Mouse (Mus musculus) heart, adult 2 months (tissue): ENCODE measurements around the gene Htr5a. TPM values are rescaled to one million over a fixed set of nuclear protein-coding genes. Genes with fewer than 3 reads are reported as not detected.

Experiments
- DNase-seq, 2 experiments: peaks; one replicate each; pipeline ENCODE4 v3.0.0; 2021
- H3K27ac ChIP-seq: fragments of 200-600 bp; 2 replicates; pipeline ENCODE4 v1.8.1; 2022
- H3K27me3 ChIP-seq: fragments of 200-500 bp; 2 replicates; pipeline ENCODE4 v1.6.1; 2012; ENCODE audit warnings: mild to moderate bottlenecking, low read length, inconsistent platforms, mixed read lengths; ENCODE audit not compliant: control insufficient read depth, insufficient read depth
- H3K36me3 ChIP-seq: fragments of 200-500 bp; 2 replicates; pipeline ENCODE4 v1.6.1; 2012; ENCODE audit warnings: low read length, inconsistent platforms; ENCODE audit not compliant: control insufficient read depth, insufficient read depth
- H3K4me1 ChIP-seq: fragments of 200-500 bp; 2 replicates; pipeline ENCODE4 v1.6.1; 2011; ENCODE audit warnings: low read length; ENCODE audit not compliant: control insufficient read depth, insufficient read depth
- H3K4me3 ChIP-seq: fragments of 200-600 bp; 2 replicates; pipeline ENCODE4 v1.8.1; 2022
- H3K79me2 ChIP-seq: fragments of 200-500 bp; replicated peaks from 2 replicates; pipeline ENCODE4 v1.6.1; 2012; ENCODE audit warnings: mild to moderate bottlenecking, inconsistent platforms, low read length, moderate library complexity, mixed read lengths; ENCODE audit not compliant: control insufficient read depth, insufficient read depth
- H3K9ac ChIP-seq: fragments of 200-500 bp; 2 replicates; pipeline ENCODE4 v1.6.1; 2012; ENCODE audit warnings: low read depth, mild to moderate bottlenecking, control low read depth, inconsistent platforms, low read length, mixed read lengths
- CTCF ChIP-seq: fragments of 200-600 bp; IDR thresholded peaks from 2 replicates; pipeline ENCODE4 v1.8.1; 2022; ENCODE audit warnings: antibody characterized with exemption, mild to moderate bottlenecking, moderate library complexity
- EP300 ChIP-seq: fragments of 200-500 bp; IDR thresholded peaks from 2 replicates; pipeline ENCODE4 v1.6.1; 2011; ENCODE audit warnings: low read depth, low read length, control low read depth; ENCODE audit not compliant: insufficient read depth
- POLR2A ChIP-seq: fragments of 200-500 bp; IDR thresholded peaks from 2 replicates; pipeline ENCODE4 v1.6.1; 2011; ENCODE audit warnings: mild to moderate bottlenecking, low read depth, low read length, control low read depth; ENCODE audit not compliant: insufficient read depth
- WGBS: fragments of 180-500 bp; shearing (Covaris S2); methylation state at CpG from one replicate; pipeline ENCODE4 v1.1.7; 2018; 5-methylcytosine and 5-hydroxymethylcytosine counted together
- intact Hi-C: fragments of 180-260 bp; cut with DNase I; formaldehyde crosslinking; loops from one replicate; pipeline ENCODE4 v1.15.1; 2025
- polyA plus RNA-seq: library from polyadenylated mRNA; depleted of rRNA; stranded (reverse); fragments of >200 nt; gene quantifications from 2 replicates; pipeline ENCODE4 v1.2.3, GENCODE M21; 2012
- total RNA-seq, 2 experiments: library from RNA; stranded (reverse); gene quantifications; 2 replicates each; pipeline ENCODE4 v1.2.3; 2021

Gene Htr5a
- total and polyA plus RNA-seq, 3 experiments: not detected

DNA sequence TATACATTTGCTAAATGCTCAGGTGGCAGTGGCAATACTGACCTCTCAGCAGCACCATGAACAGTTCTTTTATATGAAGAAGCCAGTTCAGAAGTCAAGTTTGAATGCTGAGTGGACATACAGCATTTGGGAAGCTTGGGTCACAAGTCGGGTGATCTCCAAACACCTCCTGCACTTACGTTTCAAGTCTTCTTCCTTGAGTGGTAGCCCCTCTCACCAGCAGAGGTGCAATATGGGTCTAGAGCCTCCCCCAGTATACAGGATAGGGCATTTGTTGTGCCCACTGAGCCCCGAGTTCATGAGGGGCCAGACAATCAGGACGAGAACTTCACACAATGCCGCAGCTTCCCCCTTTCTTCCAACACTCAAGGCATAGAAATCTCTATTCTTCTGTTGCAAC lies 36.4 kb downstream of the Htr5a start:
- Histone ChIP-seq H3K4me1 (no peaks in the 10 kb centered on the region), H3K4me3 (no peak overlapping the region), H3K9ac (no peak overlapping the region), H3K27ac (no peak overlapping the region), H3K27me3 (no peaks in the 10 kb centered on the region), H3K79me2 (no peaks in the 10 kb centered on the region), H3K36me3 (no peaks in the 10 kb centered on the region)
- intact Hi-C loops: no loop called here
- WGBS: 74% methylated on average over 5 of the region's 5 CpGs
- DNase-seq: no peak
- TF ChIP-seq POLR2A: no peak

DNA sequence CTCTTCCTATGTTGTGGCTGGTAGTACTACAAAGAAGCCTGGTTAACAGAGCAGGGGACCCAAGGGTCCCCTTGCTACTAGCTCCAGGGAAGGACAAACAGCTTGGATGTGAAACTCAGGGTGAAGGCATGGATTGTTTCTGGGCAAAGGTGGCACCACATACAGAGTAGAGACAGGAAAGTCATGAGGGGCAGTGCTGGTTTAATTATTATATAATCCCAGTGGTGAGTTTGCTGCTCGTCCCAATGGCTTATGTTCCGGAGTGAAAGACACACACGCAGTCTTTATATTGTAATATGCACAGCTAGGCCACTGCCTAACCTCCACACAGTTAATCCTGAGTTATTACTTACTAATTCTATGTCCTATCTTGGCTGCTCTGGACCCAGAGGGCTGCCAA lies 37.8 kb downstream of the Htr5a start:
- intact Hi-C loops: no loop called here

DNA sequence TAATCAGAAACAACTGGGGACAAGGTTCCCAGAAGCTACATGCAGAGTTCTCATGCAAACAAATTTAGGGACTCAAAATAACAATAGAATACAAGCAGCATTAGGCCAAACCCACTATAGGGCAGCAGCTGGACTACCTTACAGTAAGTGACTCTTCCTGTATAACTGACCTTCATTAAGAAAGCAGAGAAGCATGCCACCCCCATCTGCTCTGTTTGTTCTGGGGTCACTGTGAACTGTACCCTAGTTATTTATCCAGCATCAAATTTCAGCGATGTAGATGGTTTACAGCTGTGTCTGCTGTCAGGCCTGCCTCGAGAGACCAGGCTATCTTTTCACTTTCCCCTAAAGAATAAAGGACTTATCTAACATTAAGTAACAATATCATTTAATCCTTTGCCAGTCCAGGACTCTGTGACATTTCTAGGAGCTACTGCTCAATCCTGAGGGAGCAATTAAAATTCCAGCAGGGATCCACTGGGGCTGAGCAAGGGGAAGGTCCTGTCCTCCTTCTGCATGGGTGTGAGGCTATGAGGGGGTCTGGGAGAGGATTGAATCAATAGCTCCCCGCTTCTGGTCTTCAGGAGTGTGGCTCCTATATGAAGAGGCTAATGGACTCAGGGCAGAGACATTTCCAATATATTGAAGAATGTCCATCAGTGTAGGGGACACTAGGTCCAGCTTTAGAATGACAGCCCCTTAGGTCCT lies 38.5 kb downstream of the Htr5a start:
- 44% methylated on average over 3 of the region's 3 CpGs for WGBS
- Histone ChIP-seq H3K27me3 (no peaks in the 10 kb centered on the region), H3K79me2 (no peaks in the 10 kb centered on the region), H3K9ac (no peak overlapping the region), H3K27ac (no peak overlapping the region), H3K36me3 (no peaks in the 10 kb centered on the region), H3K4me3 (no peak overlapping the region), H3K4me1 (no peaks in the 10 kb centered on the region)
- intact Hi-C loops: no loop called here
- DNase-seq: no peak
- TF ChIP-seq POLR2A (no peak), EP300 (no peak), CTCF (no peak)

More for the DNA sequence above, 37.8 kb downstream of the Htr5a start:
- DNase-seq: no peak
- Histone ChIP-seq H3K79me2 (no peaks in the 10 kb centered on the region), H3K27ac (no peak overlapping the region), H3K4me1 (no peaks in the 10 kb centered on the region), H3K9ac (no peak overlapping the region), H3K27me3 (no peaks in the 10 kb centered on the region), H3K36me3 (no peaks in the 10 kb centered on the region), H3K4me3 (no peak overlapping the region)
- 81% methylated on average over 3 of the region's 3 CpGs for WGBS
- TF ChIP-seq CTCF (no peak), POLR2A (no peak), EP300 (no peak)

GRCm38 (mm10) chr5:27881261-27881660 lies 39.3 kb downstream of the Htr5a start:
- no peaks in the 10 kb centered on the region for H3K79me2 ChIP-seq
- no peaks in the 10 kb centered on the region for H3K27me3 ChIP-seq
- H3K4me3 ChIP-seq: no peak overlapping the region
- TF ChIP-seq EP300 (no peak), CTCF (no peak), POLR2A (no peak)
- DNase-seq: no peak
- whole genome bisulfite sequencing: 58% methylated on average over 2 of the region's 2 CpGs
- H3K9ac ChIP-seq: no peak overlapping the region
- no peaks in the 10 kb centered on the region for H3K36me3 ChIP-seq
- no peaks in the 10 kb centered on the region for H3K4me1 ChIP-seq
- H3K27ac ChIP-seq: no peak overlapping the region
- intact Hi-C loops: no loop called here

DNA sequence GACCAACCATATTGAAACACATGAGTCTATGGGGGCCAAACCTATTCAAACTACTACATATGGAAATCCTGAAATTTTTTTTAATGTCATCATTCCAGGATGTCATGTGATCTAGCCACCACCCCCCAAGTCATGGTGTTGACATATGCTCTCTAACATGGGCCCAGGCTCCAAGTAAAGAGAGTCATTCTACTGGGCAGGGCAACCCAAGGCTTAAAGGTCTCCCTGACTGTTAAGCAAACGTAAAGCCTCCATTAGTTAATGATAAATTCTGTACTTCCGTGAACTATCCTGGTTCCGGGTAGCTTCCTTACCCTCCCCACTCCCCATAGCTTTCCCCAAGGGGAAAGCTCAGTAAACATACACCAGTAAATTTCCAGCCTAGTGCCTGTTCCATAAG lies 46.1 kb downstream of the Htr5a start:
- Histone ChIP-seq H3K36me3 (no peaks in the 10 kb centered on the region), H3K27ac (no peak overlapping the region), H3K79me2 (no peaks in the 10 kb centered on the region), H3K4me1 (no peaks in the 10 kb centered on the region), H3K4me3 (no peak overlapping the region), H3K9ac (no peak overlapping the region), H3K27me3 (no peaks in the 10 kb centered on the region)
- 84% methylated on average over 3 of the region's 3 CpGs for WGBS
- DNase-seq: no peak
- TF ChIP-seq EP300: no peak
- TF ChIP-seq POLR2A: no peak
- no peak for TF ChIP-seq CTCF
- intact Hi-C loops: no loop called here

GRCm38 (mm10) chr5:27895961-27896360 lies 54.0 kb downstream of the Htr5a start:
- Histone ChIP-seq H3K4me1 (no peaks in the 10 kb centered on the region), H3K36me3 (no peaks in the 10 kb centered on the region), H3K27ac (no peak overlapping the region), H3K4me3 (no peak overlapping the region), H3K27me3 (no peaks in the 10 kb centered on the region), H3K9ac (no peak overlapping the region), H3K79me2 (no peaks in the 10 kb centered on the region)
- 82% methylated on average over 3 of the region's 3 CpGs for WGBS
- no peak for DNase-seq
- TF ChIP-seq EP300 (no peak), CTCF (no peak), POLR2A (no peak)
- intact Hi-C loops: no loop called here
